Mouse (Mus musculus) hindbrain, embryonic 11.5 days (tissue): ENCODE measurements around the gene 1700024G13Rik. TPM values are rescaled to one million over a fixed set of nuclear protein-coding genes. Genes with fewer than 3 reads are reported as not detected.

Source experiments
- polyA plus RNA-seq: library from polyadenylated mRNA; unstranded; fragments of >200 nt; fragmentation: Nextera tagmentation; extraction: Ambion mirVana; gene quantifications from 2 replicates; pipeline ENCODE4 v1.2.1, GENCODE M21; 2014

Gene 1700024G13Rik
- polyA plus RNA-seq, 1 experiment from 2014 or later, result 1.6 TPM

Other genes with a start within 250 kb of the 1700024G13Rik start
- not detected in 2 replicates for gene Msmb, start 246.4 kb downstream of the 1700024G13Rik start, polyA plus RNA-seq
- gene Ncoa4, start 228.5 kb downstream of the 1700024G13Rik start, polyA plus RNA-seq, result 101 and 103 TPM in 2 replicates
- 257 and 276 TPM in 2 replicates for gene Timm23, start 186.5 kb downstream of the 1700024G13Rik start, polyA plus RNA-seq
- 62.0 and 69.8 TPM in 2 replicates for gene Parg, start 186.4 kb downstream of the 1700024G13Rik start, polyA plus RNA-seq
- gene Ogdhl, start 66.4 kb downstream of the 1700024G13Rik start, polyA plus RNA-seq, result 13.9 and 14.5 TPM in 2 replicates
- 5.3 and 7.0 TPM in 2 replicates for gene Slc18a3, start 76.5 kb upstream of the 1700024G13Rik start, polyA plus RNA-seq
- gene Chat, start 77.6 kb upstream of the 1700024G13Rik start, polyA plus RNA-seq, result 0.74 and 1.1 TPM in 2 replicates
- gene Ercc6, start 125.1 kb upstream of the 1700024G13Rik start, polyA plus RNA-seq, result 24.4 and 32.4 TPM in 2 replicates
- 13.2 and 18.2 TPM in 2 replicates for gene Prrxl1, start 211.0 kb upstream of the 1700024G13Rik start, polyA plus RNA-seq